Mouse (Mus musculus) lung, postnatal 0 days (tissue): ENCODE measurements around the gene 1110008L16Rik. TPM values are rescaled to one million over a fixed set of nuclear protein-coding genes. Genes with fewer than 3 reads are reported as not detected.

Experiments used
- ATAC-seq: fragments of 200-750 bp; cut with Nextera tagmentation; 2 replicates; pipeline ENCODE4 v1.8.0; 2017; ENCODE audit warnings: moderate library complexity
- DNase-seq: peaks from one replicate; pipeline ENCODE4 v3.0.0-alpha.2; 2016; ENCODE audit warnings: low spot score
- H3K27ac ChIP-seq: fragments of 300-500 bp; sonication (generic); 2 replicates; pipeline ENCODE4 v1.5.1; 2014; ENCODE audit warnings: antibody characterized with exemption, mild to moderate bottlenecking, low read length, mixed read lengths
- H3K27me3 ChIP-seq: fragments of 300-500 bp; sonication (generic); replicated peaks from 2 replicates; pipeline ENCODE4 v1.6.1; 2014; ENCODE audit warnings: low read length, mixed read lengths; ENCODE audit not compliant: insufficient read depth
- H3K36me3 ChIP-seq: fragments of 300-500 bp; sonication (generic); 2 replicates; pipeline ENCODE4 v1.6.1; 2014; ENCODE audit warnings: low read length, mixed read lengths; ENCODE audit not compliant: insufficient read depth
- H3K4me1 ChIP-seq: fragments of 300-500 bp; sonication (generic); 2 replicates; pipeline ENCODE4 v1.6.1; 2014; ENCODE audit warnings: antibody characterized with exemption, low read depth, low read length, mixed read lengths; ENCODE audit not compliant: insufficient read depth
- H3K4me2 ChIP-seq: fragments of 300-500 bp; sonication (generic); replicated peaks from 2 replicates; pipeline ENCODE4 v1.6.1; 2014; ENCODE audit warnings: low read depth, mild to moderate bottlenecking, low read length, moderate library complexity, mixed read lengths
- H3K4me3 ChIP-seq: fragments of 300-500 bp; sonication (generic); 2 replicates; pipeline ENCODE4 v1.5.1; 2014; ENCODE audit warnings: low read depth, low read length
- H3K9ac ChIP-seq: fragments of 300-500 bp; sonication (generic); replicated peaks from 2 replicates; pipeline ENCODE4 v1.6.1; 2014; ENCODE audit warnings: low read depth, mild to moderate bottlenecking
- H3K9me3 ChIP-seq: fragments of 300-500 bp; sonication (generic); 2 replicates; pipeline ENCODE4 v1.6.1; 2016; ENCODE audit warnings: low read length, mixed read lengths
- CTCF ChIP-seq: IDR thresholded peaks from 2 replicates; pipeline ENCODE4 v1.5.1; 2016; ENCODE audit warnings: antibody characterized with exemption, mild to moderate bottlenecking
- EP300 ChIP-seq: IDR thresholded peaks from 2 replicates; pipeline ENCODE4 v1.6.1; 2016; ENCODE audit warnings: antibody characterized with exemption, mild to moderate bottlenecking, control low read depth
- WGBS: fragments of 180-500 bp; shearing (Covaris S2); extraction: QIAGEN DNeasy Blood & Tissue Kit; methylation state at CpG from one replicate; pipeline ENCODE4 v1.1.7; 2014; 5-methylcytosine and 5-hydroxymethylcytosine counted together
- polyA plus RNA-seq: library from polyadenylated mRNA; unstranded; fragments of >200 nt; fragmentation: Nextera tagmentation; extraction: Ambion mirVana; gene quantifications from 2 replicates; pipeline ENCODE4 v1.2.1, GENCODE M21; 2015

The 1110008L16Rik gene
- polyA plus RNA-seq, 1 experiment from 2014 or later, result 8.1 TPM

- 82% methylated on average over 16 of the region's 16 CpGs for WGBS
Measured at GRCm38 (mm10) chr12:55376956-55377609, 77.7 kb downstream of the 1110008L16Rik start.

DNA sequence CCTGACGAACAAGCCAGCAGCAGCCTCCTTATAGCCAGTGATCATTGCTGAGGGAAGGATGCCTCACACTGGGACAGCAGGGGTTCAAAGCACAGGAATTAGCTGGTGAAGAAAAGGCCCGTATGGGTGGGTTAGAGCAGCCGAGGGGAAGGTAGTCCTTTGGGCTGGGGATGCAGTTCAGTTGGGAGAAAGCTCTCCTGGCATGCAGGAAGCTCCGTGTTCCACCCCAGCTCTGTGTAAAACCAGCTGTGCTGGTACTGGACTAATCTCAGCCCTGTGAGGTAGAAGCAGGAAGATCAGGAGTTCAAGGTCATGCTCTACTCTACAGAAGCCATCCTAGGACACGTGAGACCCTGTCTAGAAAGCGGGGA is 78.2 kb downstream of the 1110008L16Rik start:
- WGBS, result 72% methylated on average over 6 of the region's 6 CpGs
- no peak overlapping the region for H3K4me2 ChIP-seq
- DNase-seq (no peak), ATAC-seq (no peak)
- H3K9ac ChIP-seq, result no peak overlapping the region
- no peak overlapping the region for H3K27ac ChIP-seq
- no peak overlapping the region for H3K4me3 ChIP-seq
- no peaks in the 10 kb centered on the region for H3K9me3 ChIP-seq
- TF ChIP-seq CTCF, result no peak
- no peak for TF ChIP-seq EP300
- H3K27me3 ChIP-seq, result no peaks in the 10 kb centered on the region
- no peaks in the 10 kb centered on the region for H3K4me1 ChIP-seq
- no peaks in the 10 kb centered on the region for H3K36me3 ChIP-seq

More at GRCm38 (mm10) chr12:55376956-55377609, 77.7 kb downstream of the 1110008L16Rik start:
- H3K4me3 ChIP-seq, result no peak overlapping the region
- ATAC-seq (no peak), DNase-seq (no peak)
- no peak overlapping the region for H3K27ac ChIP-seq
- no peaks in the 10 kb centered on the region for H3K36me3 ChIP-seq
- H3K4me1 ChIP-seq, result no peaks in the 10 kb centered on the region
- H3K4me2 ChIP-seq, result no peak overlapping the region
- TF ChIP-seq CTCF (no peak), EP300 (no peak)
- no peaks in the 10 kb centered on the region for H3K9me3 ChIP-seq
- H3K9ac ChIP-seq, result no peak overlapping the region
- H3K27me3 ChIP-seq, result no peaks in the 10 kb centered on the region

DNA sequence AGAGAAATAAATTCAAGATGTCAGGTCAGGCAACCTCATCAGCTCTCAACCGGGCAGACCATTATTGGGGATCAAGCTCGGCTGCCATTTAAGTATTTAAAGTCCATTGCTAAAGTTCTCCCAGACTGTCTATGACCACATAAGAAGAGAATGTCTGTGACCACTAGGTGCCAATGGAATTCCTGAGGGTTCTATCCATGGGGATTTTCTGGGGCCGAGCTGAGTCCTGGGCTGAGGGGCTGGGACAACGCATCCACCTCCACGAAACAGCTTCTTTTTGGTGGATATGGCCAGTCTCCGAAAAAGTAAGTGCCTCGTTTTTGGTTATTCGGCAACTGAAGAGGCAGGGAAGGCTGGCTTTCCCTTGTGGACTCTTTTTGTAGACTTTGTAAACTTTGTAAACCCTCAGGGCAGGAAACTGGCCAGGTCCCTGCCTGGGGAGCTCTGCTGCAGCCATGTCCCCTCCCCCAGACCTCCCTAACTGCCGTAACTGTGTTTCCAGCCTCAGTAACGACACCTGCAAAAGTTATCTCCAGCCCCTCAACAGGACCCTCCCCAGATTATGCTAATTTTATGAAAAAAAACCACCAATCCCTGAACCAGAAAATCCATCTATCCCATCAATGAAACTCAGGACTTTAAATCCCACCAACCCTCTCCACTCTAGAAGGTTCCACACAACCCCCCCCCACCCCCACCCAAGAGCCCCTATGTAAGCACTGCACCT is 84.8 kb downstream of the 1110008L16Rik start, which contains the start of gene Psma6:
Gene Psma6 (plus strand): TSS at position 200 of the 727 bp plus-strand sequence.
- H3K4me2 ChIP-seq, result no peak within 1 kb of the TSS
- DNase-seq (no peak), ATAC-seq (no peak)
- WGBS, result 71% methylated on average over 10 of the region's 10 CpGs
- no peak within 1 kb of the TSS for H3K9ac ChIP-seq
- no peaks in the 10 kb centered on the region for H3K27me3 ChIP-seq
- TF ChIP-seq EP300, result no peak
- TF ChIP-seq CTCF, result no peak
- no peaks in the 10 kb centered on the region for H3K9me3 ChIP-seq
- H3K27ac ChIP-seq, result no peak within 1 kb of the TSS
- H3K36me3 ChIP-seq, result no peaks in the 10 kb centered on the region
- no peak within 1 kb of the TSS for H3K4me3 ChIP-seq
- peaks cover 7% of the 10 kb centered on the region; the same call in 1 of the 2 replicates for H3K4me1 ChIP-seq

DNA sequence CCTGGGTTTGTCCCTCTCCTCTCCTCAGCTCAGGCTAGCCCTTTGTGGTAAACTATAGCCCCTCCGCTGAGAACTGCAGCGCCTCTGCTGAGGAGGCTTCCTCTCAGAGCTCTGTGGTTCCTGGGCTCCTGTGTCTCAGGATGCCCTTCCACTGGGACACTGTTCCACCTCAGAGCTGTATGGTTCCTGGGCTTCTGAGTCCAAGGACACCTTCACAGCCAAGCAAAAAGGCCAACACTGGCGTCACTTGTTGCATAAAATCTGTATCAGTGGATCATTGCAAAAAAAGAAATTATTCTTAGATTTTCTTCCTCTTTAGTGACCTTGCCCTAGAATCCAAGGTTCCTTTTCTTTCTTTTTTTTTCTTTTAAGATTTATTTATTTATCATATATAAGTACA is 85.4 kb downstream of the 1110008L16Rik start:
- no peak overlapping the region for H3K4me2 ChIP-seq
- no peak overlapping the region for H3K4me3 ChIP-seq
- no peak for TF ChIP-seq EP300
- no peak for TF ChIP-seq CTCF
- H3K36me3 ChIP-seq, result no peaks in the 10 kb centered on the region
- no peaks in the 10 kb centered on the region for H3K9me3 ChIP-seq
- H3K27me3 ChIP-seq, result no peaks in the 10 kb centered on the region
- no peak for ATAC-seq
- H3K9ac ChIP-seq, result no peak overlapping the region
- WGBS, result 86% methylated on average over 3 of the region's 3 CpGs
- peaks cover 7% of the 10 kb centered on the region; the same call in 1 of the 2 replicates for H3K4me1 ChIP-seq
- no peak for DNase-seq
- no peak overlapping the region for H3K27ac ChIP-seq

DNA sequence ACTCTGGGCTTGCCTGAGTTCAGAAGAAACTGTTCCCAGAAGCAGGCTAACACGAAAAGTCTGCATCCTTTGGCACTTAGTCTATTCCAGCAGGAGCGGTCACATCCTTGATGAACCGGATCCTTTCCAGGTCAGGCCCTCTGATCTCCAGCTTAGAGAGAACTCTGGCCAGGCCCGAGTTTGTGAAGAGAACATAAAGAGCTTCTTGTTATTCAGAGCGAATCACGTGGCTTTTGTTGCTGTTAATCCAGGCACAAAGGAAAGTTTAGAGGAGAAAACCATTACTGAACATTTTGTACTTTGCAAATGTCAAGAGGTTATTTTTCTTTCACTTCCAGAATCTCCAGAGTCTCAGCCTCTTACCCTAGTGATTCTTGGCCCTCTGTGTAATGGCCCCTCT is 86.6 kb downstream of the 1110008L16Rik start:
- H3K36me3 ChIP-seq, result no peaks in the 10 kb centered on the region
- H3K4me2 ChIP-seq, result no peak overlapping the region
- no peaks in the 10 kb centered on the region for H3K9me3 ChIP-seq
- WGBS, result 56% methylated on average over 6 of the region's 6 CpGs
- H3K27ac ChIP-seq, result peak overlapping the region; percentile 51; the same call in 1 of the 2 replicates
- TF ChIP-seq EP300 (peak; percentile 83), CTCF (no peak)
- no peak overlapping the region for H3K9ac ChIP-seq
- peak; percentile 64 for DNase-seq
- peaks cover 7% of the 10 kb centered on the region; the same call in 1 of the 2 replicates for H3K4me1 ChIP-seq
- H3K27me3 ChIP-seq, result no peaks in the 10 kb centered on the region
- peak; percentile 25; the same call in 1 of the 2 replicates for ATAC-seq
- no peak overlapping the region for H3K4me3 ChIP-seq

GRCm38 (mm10) chr12:55386456-55386855 is 87.1 kb downstream of the 1110008L16Rik start:
- DNase-seq (no peak), ATAC-seq (no peak)
- no peak overlapping the region for H3K9ac ChIP-seq
- no peak overlapping the region for H3K27ac ChIP-seq
- H3K27me3 ChIP-seq, result no peaks in the 10 kb centered on the region
- no peaks in the 10 kb centered on the region for H3K36me3 ChIP-seq
- H3K9me3 ChIP-seq, result no peaks in the 10 kb centered on the region
- TF ChIP-seq CTCF, result no peak
- no peak for TF ChIP-seq EP300
- no peak overlapping the region for H3K4me3 ChIP-seq
- H3K4me2 ChIP-seq, result no peak overlapping the region
- peaks cover 7% of the 10 kb centered on the region; the same call in 1 of the 2 replicates for H3K4me1 ChIP-seq
- WGBS, result 77% methylated on average over 9 of the region's 9 CpGs
